Mouse (Mus musculus): ENCODE data around the gene Dmbx1. TPM values are rescaled to one million over a fixed set of nuclear protein-coding genes. Genes with fewer than 3 reads are reported as not detected.

The Dmbx1 gene
- polyA plus RNA-seq, 1 experiment = not detected

- WGBS = 13% methylated on average over 19 of the region's 19 CpGs
- Histone ChIP-seq H3K27ac (ENCODE audit: control insufficient read depth, insufficient read depth, low read depth, low read length, poor library complexity) (no peak overlapping the region), H3K4me1 (ENCODE audit: control insufficient read depth, insufficient read depth, low read length) (no peaks in the 10 kb centered on the region), H3K4me3 (replicated peaks; ENCODE audit: control insufficient read depth, low read depth, low read length) (no peak overlapping the region)
- TF ChIP-seq CTCF (IDR thresholded peaks at IDR 0.05; ENCODE audit: control insufficient read depth, insufficient read depth, low read length) = no peak
- no peak for TF ChIP-seq POLR2A (IDR thresholded peaks at IDR 0.05; ENCODE audit: borderline replicate concordance, control insufficient read depth, low read depth, low read length)
Observed at GRCm38 (mm10) chr4:115954656-115955493, 15.1 kb upstream of the Dmbx1 start.

GRCm38 (mm10) chr4:115953559-115953958, 13.8 kb upstream of the Dmbx1 start:
- TF ChIP-seq POLR2A (IDR thresholded peaks at IDR 0.05; ENCODE audit: borderline replicate concordance, control insufficient read depth, low read depth, low read length) = no peak
- no peak for TF ChIP-seq CTCF (IDR thresholded peaks at IDR 0.05; ENCODE audit: control insufficient read depth, insufficient read depth, low read length)
- Histone ChIP-seq H3K4me3 (replicated peaks; ENCODE audit: control insufficient read depth, low read depth, low read length) (no peak overlapping the region), H3K4me1 (ENCODE audit: control insufficient read depth, insufficient read depth, low read length) (no peaks in the 10 kb centered on the region), H3K27ac (ENCODE audit: control insufficient read depth, insufficient read depth, low read depth, low read length, poor library complexity) (no peak overlapping the region)
- 51% methylated on average over 5 of the region's 5 CpGs for WGBS

- TF ChIP-seq POLR2A (IDR thresholded peaks at IDR 0.05; ENCODE audit: borderline replicate concordance, control insufficient read depth, low read depth, low read length) (no peak), CTCF (IDR thresholded peaks at IDR 0.05; ENCODE audit: control insufficient read depth, insufficient read depth, low read length) (peak; percentile 68)
- 13% methylated on average over 6 of the region's 6 CpGs for WGBS
- H3K4me1 ChIP-seq (ENCODE audit: control insufficient read depth, insufficient read depth, low read length) = no peaks in the 10 kb centered on the region; the same call in 1 of the 2 replicates
Observed at GRCm38 (mm10) chr4:115952758-115953157, 13.0 kb upstream of the Dmbx1 start.

DNA sequence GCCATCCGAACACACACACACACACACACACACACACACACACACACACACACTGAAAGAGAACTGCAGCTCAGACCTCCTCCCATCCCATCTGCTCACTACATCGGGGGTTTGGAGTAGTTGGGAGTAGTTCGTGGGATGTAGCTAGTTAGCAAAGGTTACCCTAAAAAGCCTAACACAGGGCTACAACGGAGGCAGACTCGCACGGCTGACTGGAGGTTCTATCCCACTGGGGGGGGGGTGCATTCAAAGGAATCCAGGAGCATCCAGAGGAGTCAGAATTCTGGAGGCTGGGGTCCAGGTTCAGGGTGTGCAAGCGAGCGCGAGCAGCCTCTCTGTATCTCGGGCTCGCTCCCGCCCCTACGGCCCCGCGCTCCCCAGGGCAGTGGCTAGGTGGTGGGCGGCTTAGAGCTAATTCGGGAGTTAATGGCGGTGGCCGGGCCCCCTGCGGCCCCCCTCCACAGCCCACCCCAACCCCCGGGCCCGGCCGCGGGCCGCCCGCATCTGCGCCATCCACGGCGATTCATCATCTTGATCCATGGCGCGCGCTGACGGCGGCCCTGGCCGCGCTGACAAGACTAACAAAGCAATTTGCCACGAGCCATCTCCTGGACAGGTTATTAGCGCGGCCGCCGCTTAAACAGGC, 4.1 kb upstream of the Dmbx1 start:
- H3K27ac ChIP-seq (ENCODE audit: control insufficient read depth, insufficient read depth, low read depth, low read length, poor library complexity) = no peak overlapping the region
- H3K4me3 ChIP-seq (replicated peaks; ENCODE audit: control insufficient read depth, low read depth, low read length) = no peak overlapping the region
- WGBS = 4% methylated on average over 40 of the region's 41 CpGs
- TF ChIP-seq CTCF (IDR thresholded peaks at IDR 0.05; ENCODE audit: control insufficient read depth, insufficient read depth, low read length) = no peak
- TF ChIP-seq POLR2A (IDR thresholded peaks at IDR 0.05; ENCODE audit: borderline replicate concordance, control insufficient read depth, low read depth, low read length) = no peak
- H3K4me1 ChIP-seq (ENCODE audit: control insufficient read depth, insufficient read depth, low read length) = no peaks in the 10 kb centered on the region; the same call in 1 of the 2 replicates

More at GRCm38 (mm10) chr4:115952758-115953157, 13.0 kb upstream of the Dmbx1 start:
- Histone ChIP-seq H3K27ac (ENCODE audit: control insufficient read depth, insufficient read depth, low read depth, low read length, poor library complexity) (no peak overlapping the region), H3K4me3 (replicated peaks; ENCODE audit: control insufficient read depth, low read depth, low read length) (no peak overlapping the region)

DNA sequence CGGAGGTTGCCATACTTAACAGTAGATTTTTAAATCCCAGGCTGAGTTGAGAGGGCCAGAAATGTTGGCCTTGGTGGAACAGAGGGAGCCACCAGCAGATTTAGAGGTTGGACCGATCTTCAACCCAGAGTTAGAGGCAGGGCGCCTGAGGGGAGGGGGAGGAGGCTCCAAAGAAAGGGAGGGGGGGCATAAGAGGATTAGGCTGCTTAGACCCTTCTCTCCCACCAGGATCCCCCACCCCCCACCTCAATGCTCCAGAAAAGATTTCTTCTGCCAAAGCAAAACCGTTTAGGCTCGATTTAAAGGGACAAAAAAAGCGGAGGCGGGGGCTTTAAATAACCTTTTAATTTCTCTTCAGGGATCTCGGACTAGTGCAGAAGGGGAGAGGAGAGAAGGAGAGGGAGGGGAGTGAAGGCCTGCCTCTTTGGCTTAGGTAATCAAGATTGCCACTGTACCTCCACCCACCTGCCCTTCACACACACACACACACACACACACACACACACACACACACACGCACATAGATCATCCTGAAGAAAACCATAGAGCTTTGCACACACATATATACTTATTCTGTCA, 1.6 kb upstream of the Dmbx1 start:
- Histone ChIP-seq H3K4me1 (ENCODE audit: control insufficient read depth, insufficient read depth, low read length) (no peaks in the 10 kb centered on the region), H3K27ac (ENCODE audit: control insufficient read depth, insufficient read depth, low read depth, low read length, poor library complexity) (no peak overlapping the region), H3K4me3 (replicated peaks; ENCODE audit: control insufficient read depth, low read depth, low read length) (no peak overlapping the region)
- TF ChIP-seq CTCF (IDR thresholded peaks at IDR 0.05; ENCODE audit: control insufficient read depth, insufficient read depth, low read length) (no peak), POLR2A (IDR thresholded peaks at IDR 0.05; ENCODE audit: borderline replicate concordance, control insufficient read depth, low read depth, low read length) (no peak)
- WGBS = 44% methylated on average over 9 of the region's 9 CpGs

- H3K27ac ChIP-seq (ENCODE audit: control insufficient read depth, insufficient read depth, low read depth, low read length, poor library complexity) = no peak overlapping the region
- no peak overlapping the region for H3K4me3 ChIP-seq (replicated peaks; ENCODE audit: control insufficient read depth, low read depth, low read length)
- no peak for TF ChIP-seq POLR2A (IDR thresholded peaks at IDR 0.05; ENCODE audit: borderline replicate concordance, control insufficient read depth, low read depth, low read length)
- TF ChIP-seq CTCF (IDR thresholded peaks at IDR 0.05; ENCODE audit: control insufficient read depth, insufficient read depth, low read length) = no peak
- 11% methylated on average over 3 of the region's 3 CpGs for WGBS
- no peaks in the 10 kb centered on the region for H3K4me1 ChIP-seq (ENCODE audit: control insufficient read depth, insufficient read depth, low read length)
Observed at GRCm38 (mm10) chr4:115940681-115941080, 955 bp upstream of the Dmbx1 start.

- TF ChIP-seq POLR2A (IDR thresholded peaks at IDR 0.05; ENCODE audit: borderline replicate concordance, control insufficient read depth, low read depth, low read length) (no peak), CTCF (IDR thresholded peaks at IDR 0.05; ENCODE audit: control insufficient read depth, insufficient read depth, low read length) (no peak)
- Histone ChIP-seq H3K4me3 (replicated peaks; ENCODE audit: control insufficient read depth, low read depth, low read length) (no peak overlapping the region), H3K4me1 (ENCODE audit: control insufficient read depth, insufficient read depth, low read length) (no peaks in the 10 kb centered on the region), H3K27ac (ENCODE audit: control insufficient read depth, insufficient read depth, low read depth, low read length, poor library complexity) (no peak overlapping the region)
- 11% methylated on average over 37 of the region's 37 CpGs for WGBS
Observed at GRCm38 (mm10) chr4:115938276-115939160, 1.2 kb downstream of the Dmbx1 start.

Data from bone marrow, adult 2 months (tissue).